ENCODE assay signal across 26 mouse cellular contexts in genomic region chr12:40108143-40108542, GRCm38 (mm10). TPM values are rescaled to one million over a fixed set of nuclear protein-coding genes. Genes with fewer than 3 reads are reported as not detected.
"Had no signal": no experiment of that assay in that cellular context is flagged by ENCODE, and none has a peak within 500 bp of the region (broad histone marks: within the 10 kb centered on the region; RNA-seq: fewer than 3 reads in every experiment).

No protein-coding gene starts in this region.

- H3K4me1 ChIP-seq: limb, embryonic 12.5 days; limb, embryonic 15.5 days; lung, embryonic 15.5 days; midbrain, embryonic 10.5 days; midbrain, embryonic 13.5 days; neural tube, embryonic 13.5 days had no signal

- H3K27ac ChIP-seq: layer of hippocampus, adult 2 months; left cerebral cortex, adult 2 months; limb, embryonic 12.5 days; limb, embryonic 15.5 days; liver, embryonic 14.5 days; lung, embryonic 15.5 days; midbrain, embryonic 10.5 days; midbrain, embryonic 13.5 days; neural tube, embryonic 13.5 days had no signal

- H3K9me3 ChIP-seq: limb, embryonic 12.5 days; limb, embryonic 15.5 days; lung, embryonic 15.5 days; midbrain, embryonic 10.5 days; midbrain, embryonic 13.5 days; neural tube, embryonic 13.5 days had no signal

- H3K4me3 ChIP-seq: layer of hippocampus, adult 2 months; left cerebral cortex, adult 2 months; limb, embryonic 12.5 days; limb, embryonic 15.5 days; lung, embryonic 15.5 days; midbrain, embryonic 10.5 days; midbrain, embryonic 13.5 days; myocyte; neural tube, embryonic 13.5 days had no signal

- H3K36me3 ChIP-seq: limb, embryonic 12.5 days; limb, embryonic 15.5 days; lung, embryonic 15.5 days; midbrain, embryonic 10.5 days; midbrain, embryonic 13.5 days; neural tube, embryonic 13.5 days had no signal

- H3K27me3 ChIP-seq: limb, embryonic 12.5 days; limb, embryonic 15.5 days; lung, embryonic 15.5 days; midbrain, embryonic 13.5 days; neural tube, embryonic 13.5 days had no signal

- ATAC-seq: liver, postnatal 0 days; midbrain, embryonic 13.5 days; midbrain, embryonic 16.5 days had no signal

- DNase-seq: kidney, postnatal 25 days; layer of hippocampus, adult 9-11 months; layer of hippocampus, postnatal 36 days; left cerebral cortex, postnatal 4 days; liver, postnatal 0 days; lung, postnatal 10 days; lung, postnatal 4 days; retina, postnatal 1 day; right cerebral cortex, postnatal 25 days; spleen, adult 18-20 months; thymus, adult 18-20 months; thymus, postnatal 36 days had no signal

- H3K9ac ChIP-seq: limb, embryonic 12.5 days; limb, embryonic 15.5 days; liver, embryonic 14.5 days; liver, postnatal 0 days; lung, embryonic 15.5 days; midbrain, embryonic 13.5 days; neural tube, embryonic 13.5 days had no signal

- H3K4me2 ChIP-seq: limb, embryonic 12.5 days; limb, embryonic 15.5 days; liver, embryonic 11.5 days; lung, embryonic 15.5 days; midbrain, embryonic 13.5 days; neural tube, embryonic 13.5 days had no signal

RNA-seq across cellular contexts. Expression of gene Scin, which starts 25.9 kb away (rescaled TPM):
- total RNA-seq: left cerebral cortex, adult 2 months; left cerebral cortex, postnatal 10 days; neutrophil, adult 5-6 weeks had no signal
- polyA plus RNA-seq: midbrain, embryonic 10.5 days; midbrain, embryonic 13.5 days; midbrain, embryonic 16.5 days had no signal
